Mouse (Mus musculus): ENCODE results near the gene Cd86. TPM values are rescaled to one million over a fixed set of nuclear protein-coding genes. Genes with fewer than 3 reads are reported as not detected.
A peak's percentile ranks its signal among the peaks of the same experiment; 100 is the strongest.

The Cd86 gene
- polyA plus RNA-seq, 1 experiment = 15.3 TPM

- WGBS = 36% methylated on average over 4 of the region's 4 CpGs
- Histone ChIP-seq H3K27ac (ENCODE audit: insufficient read depth, low read length) (no peak overlapping the region), H3K27me3 (ENCODE audit: control insufficient read depth, insufficient read depth, low read length) (no peaks in the 10 kb centered on the region), H3K4me1 (ENCODE audit: control insufficient read depth, insufficient read depth, insufficient read length) (peaks cover 11% of the 10 kb centered on the region; the same call in 1 of the 2 replicates), H3K36me3 (ENCODE audit: control insufficient read depth, insufficient read depth, low read length) (no peaks in the 10 kb centered on the region), H3K4me3 (ENCODE audit: extremely low read depth, insufficient read depth, insufficient read length) (no peak overlapping the region)
- no peak for TF ChIP-seq POLR2A (IDR thresholded peaks at IDR 0.05; ENCODE audit: low read depth, low read length)
- no peak for TF ChIP-seq CTCF (IDR thresholded peaks at IDR 0.05; ENCODE audit: extremely low read depth, insufficient read depth, insufficient read length, insufficient replicate concordance)
- no peak for DNase-seq (ENCODE audit: low read depth in 1 of 2, low spot score in 2 of 2)
Observed at GRCm38 (mm10) chr16:36636800-36637199, 29.1 kb downstream of the Cd86 start.

GRCm38 (mm10) chr16:36634971-36635710 is 30.7 kb downstream of the Cd86 start:
- H3K36me3 ChIP-seq (ENCODE audit: control insufficient read depth, insufficient read depth, low read length) = no peaks in the 10 kb centered on the region
- H3K4me3 ChIP-seq (ENCODE audit: extremely low read depth, insufficient read depth, insufficient read length) = no peak overlapping the region
- whole genome bisulfite sequencing = 77% methylated on average over 23 of the region's 23 CpGs
- H3K27me3 ChIP-seq (ENCODE audit: control insufficient read depth, insufficient read depth, low read length) = no peaks in the 10 kb centered on the region
- H3K4me1 ChIP-seq (ENCODE audit: control insufficient read depth, insufficient read depth, insufficient read length) = peaks cover 11% of the 10 kb centered on the region; the same call in 1 of the 2 replicates
- H3K27ac ChIP-seq (ENCODE audit: insufficient read depth, low read length) = 0 out of 2 replicates have a peak overlapping the region, but pooled peaks have one; percentile 1
- TF ChIP-seq POLR2A (IDR thresholded peaks at IDR 0.05; ENCODE audit: low read depth, low read length) = no peak
- no peak for TF ChIP-seq CTCF (IDR thresholded peaks at IDR 0.05; ENCODE audit: extremely low read depth, insufficient read depth, insufficient read length, insufficient replicate concordance)
- peak; percentile 20 to 73 for DNase-seq (ENCODE audit: low read depth in 1 of 2, low spot score in 2 of 2)

GRCm38 (mm10) chr16:36634421-36634820 is 31.5 kb downstream of the Cd86 start:
- Histone ChIP-seq H3K36me3 (ENCODE audit: control insufficient read depth, insufficient read depth, low read length) (no peaks in the 10 kb centered on the region), H3K4me1 (ENCODE audit: control insufficient read depth, insufficient read depth, insufficient read length) (peaks cover 11% of the 10 kb centered on the region; the same call in 1 of the 2 replicates), H3K27me3 (ENCODE audit: control insufficient read depth, insufficient read depth, low read length) (no peaks in the 10 kb centered on the region), H3K27ac (ENCODE audit: insufficient read depth, low read length) (no peak overlapping the region), H3K4me3 (ENCODE audit: extremely low read depth, insufficient read depth, insufficient read length) (no peak overlapping the region)
- no peak for TF ChIP-seq POLR2A (IDR thresholded peaks at IDR 0.05; ENCODE audit: low read depth, low read length)
- TF ChIP-seq CTCF (IDR thresholded peaks at IDR 0.05; ENCODE audit: extremely low read depth, insufficient read depth, insufficient read length, insufficient replicate concordance) = no peak
- WGBS = 93% methylated on average over 2 of the region's 2 CpGs
- no peak for DNase-seq (ENCODE audit: low read depth in 1 of 2, low spot score in 2 of 2)

- Histone ChIP-seq H3K27ac (ENCODE audit: insufficient read depth, low read length) (no peak overlapping the region), H3K4me3 (ENCODE audit: extremely low read depth, insufficient read depth, insufficient read length) (no peak overlapping the region), H3K4me1 (ENCODE audit: control insufficient read depth, insufficient read depth, insufficient read length) (peaks cover 13% of the 10 kb centered on the region; the same call in 1 of the 2 replicates), H3K36me3 (ENCODE audit: control insufficient read depth, insufficient read depth, low read length) (no peaks in the 10 kb centered on the region), H3K27me3 (ENCODE audit: control insufficient read depth, insufficient read depth, low read length) (no peaks in the 10 kb centered on the region)
- no peak for DNase-seq (ENCODE audit: low read depth in 1 of 2, low spot score in 2 of 2)
- TF ChIP-seq CTCF (IDR thresholded peaks at IDR 0.05; ENCODE audit: extremely low read depth, insufficient read depth, insufficient read length, insufficient replicate concordance) (no peak), POLR2A (IDR thresholded peaks at IDR 0.05; ENCODE audit: low read depth, low read length) (no peak)
- WGBS = 81% methylated on average over 8 of the region's 8 CpGs
Observed at GRCm38 (mm10) chr16:36632229-36632628, 33.7 kb downstream of the Cd86 start.

GRCm38 (mm10) chr16:36631607-36632006 is 34.3 kb downstream of the Cd86 start:
- 75% methylated on average over 5 of the region's 5 CpGs for WGBS
- peaks cover 17% of the 10 kb centered on the region; the same call in 1 of the 2 replicates for H3K4me1 ChIP-seq (ENCODE audit: control insufficient read depth, insufficient read depth, insufficient read length)

GRCm38 (mm10) chr16:36627740-36628139 is 38.1 kb downstream of the Cd86 start:
- Histone ChIP-seq H3K4me3 (ENCODE audit: extremely low read depth, insufficient read depth, insufficient read length) (no peak overlapping the region), H3K36me3 (ENCODE audit: control insufficient read depth, insufficient read depth, low read length) (no peaks in the 10 kb centered on the region), H3K27me3 (ENCODE audit: control insufficient read depth, insufficient read depth, low read length) (no peaks in the 10 kb centered on the region), H3K27ac (ENCODE audit: insufficient read depth, low read length) (no peak overlapping the region), H3K4me1 (ENCODE audit: control insufficient read depth, insufficient read depth, insufficient read length) (peaks cover 6% of the 10 kb centered on the region; the same call in 1 of the 2 replicates)
- DNase-seq (ENCODE audit: low read depth in 1 of 2, low spot score in 2 of 2) = no peak
- TF ChIP-seq CTCF (IDR thresholded peaks at IDR 0.05; ENCODE audit: extremely low read depth, insufficient read depth, insufficient read length, insufficient replicate concordance) = no peak
- TF ChIP-seq POLR2A (IDR thresholded peaks at IDR 0.05; ENCODE audit: low read depth, low read length) = no peak
- WGBS = 80% methylated on average over 1 of the region's 1 CpGs

More at GRCm38 (mm10) chr16:36631607-36632006, 34.3 kb downstream of the Cd86 start:
- DNase-seq (ENCODE audit: low read depth in 1 of 2, low spot score in 2 of 2) = no peak
- no peaks in the 10 kb centered on the region for H3K27me3 ChIP-seq (ENCODE audit: control insufficient read depth, insufficient read depth, low read length)
- H3K4me3 ChIP-seq (ENCODE audit: extremely low read depth, insufficient read depth, insufficient read length) = no peak overlapping the region
- no peak for TF ChIP-seq POLR2A (IDR thresholded peaks at IDR 0.05; ENCODE audit: low read depth, low read length)
- TF ChIP-seq CTCF (IDR thresholded peaks at IDR 0.05; ENCODE audit: extremely low read depth, insufficient read depth, insufficient read length, insufficient replicate concordance) = no peak
- no peak overlapping the region; the same call in 1 of the 2 replicates for H3K27ac ChIP-seq (ENCODE audit: insufficient read depth, low read length)
- no peaks in the 10 kb centered on the region for H3K36me3 ChIP-seq (ENCODE audit: control insufficient read depth, insufficient read depth, low read length)

Measured in spleen, adult 2 months (tissue).